9 mouse cellular contexts compared by ENCODE assay signal in the genomic region with DNA sequence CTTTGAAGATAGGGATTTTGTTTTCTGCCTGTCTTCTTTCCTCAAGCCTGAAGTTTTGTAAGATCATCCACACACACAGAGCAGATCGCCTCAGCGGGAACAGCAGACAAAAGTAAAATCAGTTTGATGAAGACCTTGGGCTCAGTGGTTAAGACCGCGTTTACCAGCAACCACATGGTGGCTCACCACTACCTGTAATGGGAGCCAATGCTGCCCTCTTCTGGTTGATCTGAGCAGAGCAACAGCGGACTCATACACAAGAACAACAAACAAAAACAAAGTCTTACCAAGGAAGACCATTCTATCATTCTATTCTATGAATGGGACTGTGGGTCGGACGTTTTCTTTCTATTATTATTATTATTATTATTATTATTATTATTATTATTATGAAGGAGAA. TPM values are rescaled to one million over a fixed set of nuclear protein-coding genes. Genes with fewer than 3 reads are reported as not detected.
A peak's percentile ranks its signal among the peaks of the same experiment; 100 is the strongest.
DNase-seq lines count a peak whose midpoint lies in the region; ATAC-seq lines count a peak whose summit lies in the region.
"Had no signal": no experiment of that assay in that cellular context is flagged by ENCODE, and none has a peak within 500 bp of the region (broad histone marks: within the 10 kb centered on the region; RNA-seq: fewer than 3 reads in every experiment).

No protein-coding gene starts in this region.

- peak; percentile 69 for DNase-seq in midbrain, embryonic 14.5 days
- peak; percentile 25 for DNase-seq in Muller cell, postnatal 12 days (ENCODE audit: inconsistent ontology term)
- DNase-seq in cerebellum, adult 18-20 months: peak; percentile 37 to 49
- peak; percentile 83 for DNase-seq in heart, embryonic 10.5 days (ENCODE audit: low spot score)
- peak; percentile 40 for DNase-seq in left cerebral cortex, postnatal 4 days
- DNase-seq in thymus, postnatal 36 days: peak; percentile 45

- no peak overlapping the region for H3K4me2 ChIP-seq in midbrain, embryonic 14.5 days (ENCODE audit: low read length)
- no peak overlapping the region for H3K4me2 ChIP-seq in midbrain, embryonic 15.5 days
- H3K4me2 ChIP-seq: neural tube, embryonic 13.5 days had no signal

- 36% methylated on average over 7 of the region's 7 CpGs for WGBS in midbrain, embryonic 14.5 days
- WGBS in midbrain, embryonic 15.5 days: 45% methylated on average over 7 of the region's 7 CpGs
- WGBS in heart, embryonic 10.5 days: 26% methylated on average over 7 of the region's 7 CpGs

- peaks cover 12% of the 10 kb centered on the region for H3K4me1 ChIP-seq in midbrain, embryonic 14.5 days (ENCODE audit: control insufficient read depth, insufficient read depth, low read length)
- peaks cover 9% of the 10 kb centered on the region for H3K4me1 ChIP-seq in midbrain, embryonic 15.5 days
- H3K4me1 ChIP-seq in heart, embryonic 10.5 days: peaks cover 9% of the 10 kb centered on the region; the same call in 1 of the 2 replicates

- no peak for ATAC-seq in midbrain, embryonic 14.5 days (ENCODE audit: low FRiP score, low TSS enrichment)
- ATAC-seq in midbrain, embryonic 15.5 days (replicated peaks): no peak
- ATAC-seq in monocyte, adult 5-6 weeks (replicated peaks; ENCODE audit: insufficient number of reproducible peaks, low FRiP score, low TSS enrichment, poor library complexity, severe bottlenecking): peak; percentile 70; the same call in 1 of the 2 replicates

- H3K27me3 ChIP-seq in midbrain, embryonic 14.5 days (ENCODE audit: control insufficient read depth, insufficient read depth, low read length): no peaks in the 10 kb centered on the region
- H3K27me3 ChIP-seq in midbrain, embryonic 15.5 days (replicated peaks): no peaks in the 10 kb centered on the region
- H3K27me3 ChIP-seq in heart, embryonic 10.5 days (ENCODE audit: insufficient read depth, poor library complexity, severe bottlenecking): no peaks in the 10 kb centered on the region
- H3K27me3 ChIP-seq: neural tube, embryonic 13.5 days had no signal

- H3K27ac ChIP-seq in midbrain, embryonic 14.5 days (replicated peaks; ENCODE audit: low read depth, low read length): no peak overlapping the region
- H3K27ac ChIP-seq in midbrain, embryonic 15.5 days: no peak overlapping the region
- no peak overlapping the region for H3K27ac ChIP-seq in heart, embryonic 10.5 days
- H3K27ac ChIP-seq: neural tube, embryonic 13.5 days had no signal

- no peaks in the 10 kb centered on the region for H3K36me3 ChIP-seq in midbrain, embryonic 14.5 days (ENCODE audit: control insufficient read depth, insufficient read depth, low read length)
- no peaks in the 10 kb centered on the region for H3K36me3 ChIP-seq in midbrain, embryonic 15.5 days (replicated peaks)
- H3K36me3 ChIP-seq in heart, embryonic 10.5 days: no peaks in the 10 kb centered on the region
- H3K36me3 ChIP-seq: neural tube, embryonic 13.5 days had no signal

- intact Hi-C loops in left cerebral cortex, postnatal 4 days (cut with DNase I): no loop called here

- no peak overlapping the region for H3K4me3 ChIP-seq in midbrain, embryonic 14.5 days (replicated peaks; ENCODE audit: low read depth, low read length)
- no peak overlapping the region for H3K4me3 ChIP-seq in midbrain, embryonic 15.5 days
- H3K4me3 ChIP-seq in heart, embryonic 10.5 days: no peak overlapping the region
- H3K4me3 ChIP-seq: neural tube, embryonic 13.5 days had no signal

- H3K9me3 ChIP-seq in midbrain, embryonic 14.5 days (ENCODE audit: control insufficient read depth, low read length): no peaks in the 10 kb centered on the region
- no peaks in the 10 kb centered on the region for H3K9me3 ChIP-seq in midbrain, embryonic 15.5 days
- H3K9me3 ChIP-seq in heart, embryonic 10.5 days: no peaks in the 10 kb centered on the region
- H3K9me3 ChIP-seq: neural tube, embryonic 13.5 days had no signal

- no peak overlapping the region for H3K9ac ChIP-seq in midbrain, embryonic 14.5 days (replicated peaks; ENCODE audit: low read length)
- no peak overlapping the region for H3K9ac ChIP-seq in midbrain, embryonic 15.5 days
- H3K9ac ChIP-seq: neural tube, embryonic 13.5 days had no signal

RNA-seq across cellular contexts. Expression of a gene that starts 27.0 kb away (rescaled TPM):
- 228 and 258 TPM in 2 replicates for polyA plus RNA-seq in midbrain, embryonic 14.5 days (2014; fragmentation: Nextera tagmentation; extraction: Ambion mirVana)
- 222 and 229 TPM in 2 replicates for polyA plus RNA-seq in midbrain, embryonic 15.5 days (2015; fragmentation: Nextera tagmentation; extraction: Ambion mirVana)
- polyA plus RNA-seq in heart, embryonic 10.5 days (2016; fragmentation: Nextera tagmentation; extraction: Ambion mirVana): 265 and 273 TPM in 2 replicates
- total RNA-seq in left cerebral cortex, postnatal 4 days (2021): 100 to 1,000 TPM in 1 of 2 experiments, 10 to 100 TPM in 1; 96.3 to 101 TPM
- 58.5 to 81.5 TPM (median 77.2 TPM) in 3 replicates for total RNA-seq in monocyte, adult 5-6 weeks (2017)

RNA-seq across cellular contexts. Expression of a gene that starts 27.1 kb away (rescaled TPM):
- 35.0 and 42.9 TPM in 2 replicates for polyA plus RNA-seq in midbrain, embryonic 14.5 days (2014; fragmentation: Nextera tagmentation; extraction: Ambion mirVana)
- polyA plus RNA-seq in midbrain, embryonic 15.5 days (2015; fragmentation: Nextera tagmentation; extraction: Ambion mirVana): 39.0 and 47.3 TPM in 2 replicates
- 49.2 and 61.9 TPM in 2 replicates for polyA plus RNA-seq in heart, embryonic 10.5 days (2016; fragmentation: Nextera tagmentation; extraction: Ambion mirVana)
- 10 to 100 TPM; 25.8 to 28.4 TPM for total RNA-seq in left cerebral cortex, postnatal 4 days (2021)
- 29.1 to 63.3 TPM (median 38.0 TPM) in 3 replicates for total RNA-seq in monocyte, adult 5-6 weeks (2017)

RNA-seq across cellular contexts. Expression of a gene that starts 28.5 kb away (rescaled TPM):
- polyA plus RNA-seq in midbrain, embryonic 14.5 days (2014; fragmentation: Nextera tagmentation; extraction: Ambion mirVana): 58.0 and 69.0 TPM in 2 replicates
- polyA plus RNA-seq in midbrain, embryonic 15.5 days (2015; fragmentation: Nextera tagmentation; extraction: Ambion mirVana): 59.4 and 68.5 TPM in 2 replicates
- polyA plus RNA-seq in heart, embryonic 10.5 days (2016; fragmentation: Nextera tagmentation; extraction: Ambion mirVana): 76.7 and 76.9 TPM in 2 replicates
- total RNA-seq in left cerebral cortex, postnatal 4 days (2021): 10 to 100 TPM; 73.4 to 81.9 TPM
- total RNA-seq in monocyte, adult 5-6 weeks (2017): 143 to 275 TPM (median 270 TPM) in 3 replicates

RNA-seq across cellular contexts. Expression of a gene that starts 55.4 kb away (rescaled TPM):
- 108 and 121 TPM in 2 replicates for polyA plus RNA-seq in midbrain, embryonic 14.5 days (2014; fragmentation: Nextera tagmentation; extraction: Ambion mirVana)
- 103 and 106 TPM in 2 replicates for polyA plus RNA-seq in midbrain, embryonic 15.5 days (2015; fragmentation: Nextera tagmentation; extraction: Ambion mirVana)
- polyA plus RNA-seq in heart, embryonic 10.5 days (2016; fragmentation: Nextera tagmentation; extraction: Ambion mirVana): 94.5 and 116 TPM in 2 replicates
- total RNA-seq in left cerebral cortex, postnatal 4 days (2021): 10 to 100 TPM; 53.1 to 53.3 TPM
- 144 to 150 TPM (median 147 TPM) in 3 replicates for total RNA-seq in monocyte, adult 5-6 weeks (2017)

Comparison
In these comparisons a context has a peak if more than half of its experiments do, and no peak if none do; other contexts are left out.
1. DNase-seq: peak in every context shown above with its lines; median percentile 83 in heart, embryonic 10.5 days; 69 in midbrain, embryonic 14.5 days; 45 in thymus, postnatal 36 days; 43 in cerebellum, adult 18-20 months; 40 in left cerebral cortex, postnatal 4 days; 25 in Muller cell, postnatal 12 days.